Mouse (Mus musculus) thymus, adult 2 months (tissue): ENCODE measurements around the gene Ctnna3. TPM values are rescaled to one million over a fixed set of nuclear protein-coding genes. Genes with fewer than 3 reads are reported as not detected.

Experiments used
- DNase-seq: peaks from one replicate; pipeline ENCODE4 v3.0.0; 2021
- H3K27ac ChIP-seq: fragments of 200-500 bp; 2 replicates; pipeline ENCODE4 v1.5.1; 2012; ENCODE audit warnings: low read length, control low read depth; ENCODE audit not compliant: control insufficient read depth, insufficient read depth
- H3K27me3 ChIP-seq: fragments of 200-500 bp; 2 replicates; pipeline ENCODE4 v1.6.1; 2012; ENCODE audit warnings: mild to moderate bottlenecking, low read length, moderate library complexity, mixed read lengths; ENCODE audit not compliant: control insufficient read depth, insufficient read depth
- H3K36me3 ChIP-seq: fragments of 200-500 bp; 2 replicates; pipeline ENCODE4 v1.6.1; 2012; ENCODE audit warnings: mild to moderate bottlenecking, low read length, moderate library complexity; ENCODE audit not compliant: control insufficient read depth, insufficient read depth
- H3K4me1 ChIP-seq: fragments of 200-500 bp; replicated peaks from 2 replicates; pipeline ENCODE4 v1.6.1; 2012; ENCODE audit warnings: low read length; ENCODE audit not compliant: control insufficient read depth, insufficient read depth
- H3K4me3 ChIP-seq: fragments of 200-500 bp; 2 replicates; pipeline ENCODE4 v1.5.1; 2012; ENCODE audit warnings: mild to moderate bottlenecking, low read length, control low read depth, moderate library complexity; ENCODE audit not compliant: control insufficient read depth, insufficient read depth
- CTCF ChIP-seq: fragments of 200-500 bp; IDR thresholded peaks from 2 replicates; pipeline ENCODE4 v1.5.1; 2012; ENCODE audit warnings: mild to moderate bottlenecking, control low read depth, low read length, moderate library complexity, borderline replicate concordance; ENCODE audit not compliant: control insufficient read depth, poor library complexity, insufficient read depth; ENCODE audit errors: extremely low read depth
- POLR2A ChIP-seq: fragments of 200-500 bp; IDR thresholded peaks from 2 replicates; pipeline ENCODE4 v1.6.1; 2012; ENCODE audit warnings: mild to moderate bottlenecking, low read length, control low read depth, moderate library complexity; ENCODE audit not compliant: control insufficient read depth, poor library complexity, insufficient read depth; ENCODE audit errors: extremely low read depth
- WGBS: fragments of 180-500 bp; shearing (Covaris S2); methylation state at CpG from one replicate; pipeline ENCODE4 v1.1.7; 2018; 5-methylcytosine and 5-hydroxymethylcytosine counted together
- polyA plus RNA-seq: library from polyadenylated mRNA; depleted of rRNA; stranded (reverse); fragments of >200 nt; gene quantifications from 2 replicates; pipeline ENCODE4 v1.2.3, GENCODE M21; 2012

The Ctnna3 gene
- polyA plus RNA-seq, 1 experiment = 0.46 TPM

DNA sequence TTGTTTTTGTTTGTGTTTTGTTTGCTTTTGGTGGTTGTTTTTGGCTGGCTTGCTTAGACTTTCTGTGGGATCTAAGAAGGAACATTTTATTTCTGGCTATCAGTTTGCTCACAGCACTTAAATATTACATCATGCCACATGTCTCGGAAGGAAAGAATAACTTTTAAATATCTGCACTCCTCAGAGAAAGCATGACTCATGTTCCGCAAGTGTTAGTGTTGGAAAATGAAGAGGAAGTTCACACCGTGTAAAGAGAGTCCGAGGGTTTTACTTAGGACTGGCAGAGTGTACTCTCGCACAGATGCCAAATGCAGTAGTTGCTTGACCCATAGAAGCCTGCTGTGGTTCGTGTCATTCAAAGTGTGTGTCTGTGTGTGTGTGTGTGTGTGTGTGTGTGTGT lies 619.3 kb downstream of the Ctnna3 start:
- no peak for DNase-seq
- Histone ChIP-seq H3K36me3 (no peaks in the 10 kb centered on the region), H3K27ac (no peak overlapping the region), H3K27me3 (no peaks in the 10 kb centered on the region), H3K4me1 (no peaks in the 10 kb centered on the region), H3K4me3 (no peak overlapping the region)
- no peak for TF ChIP-seq CTCF
- TF ChIP-seq POLR2A = no peak
- WGBS = 35% methylated on average over 6 of the region's 6 CpGs

- DNase-seq = no peak
- Histone ChIP-seq H3K36me3 (no peaks in the 10 kb centered on the region), H3K4me3 (no peak overlapping the region), H3K27me3 (no peaks in the 10 kb centered on the region), H3K27ac (no peak overlapping the region), H3K4me1 (no peaks in the 10 kb centered on the region)
- WGBS = 93% methylated on average over 6 of the region's 6 CpGs
- TF ChIP-seq CTCF (no peak), POLR2A (no peak)
These were observed 620.0 kb downstream of the Ctnna3 start for GRCm38 (mm10) chr10:64049946-64050345.

DNA sequence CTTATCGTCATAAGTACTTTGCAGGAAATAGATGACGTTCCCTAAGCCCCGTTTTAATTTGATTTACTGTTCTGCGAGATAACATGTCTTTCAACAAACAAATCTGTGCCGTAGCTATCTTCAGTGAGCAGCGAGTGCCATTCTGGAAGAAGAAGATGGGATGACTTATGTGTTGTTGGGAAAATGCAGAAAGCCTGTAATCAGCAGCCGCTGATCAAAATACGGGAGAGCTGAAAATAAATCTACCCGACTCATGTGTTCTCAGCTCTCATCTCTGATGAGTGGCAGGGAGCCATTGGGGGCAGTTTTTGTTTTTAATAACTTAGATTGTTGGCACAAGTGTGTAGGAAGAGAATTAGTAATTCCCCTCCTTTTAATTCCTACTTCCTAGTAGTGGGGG lies 633.8 kb downstream of the Ctnna3 start:
- DNase-seq = no peak
- WGBS = 88% methylated on average over 9 of the region's 9 CpGs
- Histone ChIP-seq H3K4me3 (no peak overlapping the region), H3K4me1 (no peaks in the 10 kb centered on the region), H3K36me3 (no peaks in the 10 kb centered on the region), H3K27me3 (no peaks in the 10 kb centered on the region), H3K27ac (no peak overlapping the region)
- TF ChIP-seq CTCF = no peak

DNA sequence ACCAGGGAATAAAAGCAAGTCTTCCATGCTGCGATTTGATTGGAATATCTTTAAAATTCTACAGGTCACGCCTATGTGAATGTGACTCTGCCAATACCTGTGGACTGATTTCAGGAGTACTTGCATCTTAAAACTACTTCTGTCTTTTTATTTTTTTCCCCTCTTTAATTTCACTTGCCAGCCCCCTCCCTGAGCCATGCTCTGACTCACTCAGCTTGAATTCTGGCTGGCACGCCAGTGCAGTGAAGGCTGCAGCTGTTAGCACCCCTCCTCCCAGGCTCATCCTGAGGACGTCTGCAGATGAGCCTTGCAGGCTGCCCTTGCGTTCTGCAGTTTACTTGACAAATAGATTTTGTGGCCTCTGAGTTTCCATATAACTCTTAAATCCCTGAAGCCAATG lies 646.0 kb downstream of the Ctnna3 start:
- Histone ChIP-seq H3K27me3 (no peaks in the 10 kb centered on the region), H3K4me1 (no peaks in the 10 kb centered on the region), H3K36me3 (no peaks in the 10 kb centered on the region), H3K27ac (no peak overlapping the region), H3K4me3 (no peak overlapping the region)
- TF ChIP-seq POLR2A (no peak), CTCF (no peak)
- no peak for DNase-seq
- 48% methylated on average over 5 of the region's 5 CpGs for WGBS

- TF ChIP-seq POLR2A (no peak), CTCF (no peak)
- no peaks in the 10 kb centered on the region for H3K27me3 ChIP-seq
- H3K27ac ChIP-seq = no peak overlapping the region
- H3K4me3 ChIP-seq = no peak overlapping the region
- H3K36me3 ChIP-seq = no peaks in the 10 kb centered on the region
- WGBS = 25% methylated on average over 10 of the region's 10 CpGs
- no peaks in the 10 kb centered on the region for H3K4me1 ChIP-seq
- DNase-seq = no peak
These were observed 646.6 kb downstream of the Ctnna3 start for GRCm38 (mm10) chr10:64076410-64077052.

- H3K36me3 ChIP-seq = no peaks in the 10 kb centered on the region
- DNase-seq = no peak
- H3K4me1 ChIP-seq = no peaks in the 10 kb centered on the region
- H3K4me3 ChIP-seq = no peak overlapping the region
- no peaks in the 10 kb centered on the region for H3K27me3 ChIP-seq
- no peak for TF ChIP-seq POLR2A
- 90% methylated on average over 3 of the region's 3 CpGs for WGBS
- H3K27ac ChIP-seq = no peak overlapping the region
These were observed 652.4 kb downstream of the Ctnna3 start for GRCm38 (mm10) chr10:64082345-64082744.

DNA sequence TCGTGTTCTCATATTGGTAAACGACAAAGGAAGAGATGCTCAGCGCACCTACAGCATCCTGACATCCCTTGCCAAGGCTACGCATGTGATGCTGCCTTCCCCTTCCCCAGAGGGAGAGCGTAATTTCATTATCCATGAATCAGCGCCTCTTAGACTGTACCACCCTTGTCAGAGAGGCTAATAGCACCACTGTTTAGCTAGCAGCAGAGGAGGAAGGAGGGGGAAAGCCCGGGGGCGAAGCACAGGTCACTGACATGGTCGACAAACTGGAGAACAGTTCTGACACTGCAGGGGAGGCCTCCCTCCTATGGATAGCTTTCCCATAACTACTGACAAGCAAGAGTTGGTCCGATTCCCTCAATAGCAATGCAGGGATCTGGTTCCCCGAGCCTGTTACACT lies 653.9 kb downstream of the Ctnna3 start:
- WGBS = 74% methylated on average over 11 of the region's 11 CpGs
- H3K4me3 ChIP-seq = no peak overlapping the region
- H3K27ac ChIP-seq = no peak overlapping the region
- no peaks in the 10 kb centered on the region for H3K4me1 ChIP-seq
- no peak for DNase-seq
- H3K27me3 ChIP-seq = peaks cover under 1% of the 10 kb centered on the region; the same call in 1 of the 2 replicates
- TF ChIP-seq CTCF (no peak), POLR2A (no peak)
- no peaks in the 10 kb centered on the region for H3K36me3 ChIP-seq
